8 mouse cellular contexts compared by ENCODE assay signal in the genomic region with DNA sequence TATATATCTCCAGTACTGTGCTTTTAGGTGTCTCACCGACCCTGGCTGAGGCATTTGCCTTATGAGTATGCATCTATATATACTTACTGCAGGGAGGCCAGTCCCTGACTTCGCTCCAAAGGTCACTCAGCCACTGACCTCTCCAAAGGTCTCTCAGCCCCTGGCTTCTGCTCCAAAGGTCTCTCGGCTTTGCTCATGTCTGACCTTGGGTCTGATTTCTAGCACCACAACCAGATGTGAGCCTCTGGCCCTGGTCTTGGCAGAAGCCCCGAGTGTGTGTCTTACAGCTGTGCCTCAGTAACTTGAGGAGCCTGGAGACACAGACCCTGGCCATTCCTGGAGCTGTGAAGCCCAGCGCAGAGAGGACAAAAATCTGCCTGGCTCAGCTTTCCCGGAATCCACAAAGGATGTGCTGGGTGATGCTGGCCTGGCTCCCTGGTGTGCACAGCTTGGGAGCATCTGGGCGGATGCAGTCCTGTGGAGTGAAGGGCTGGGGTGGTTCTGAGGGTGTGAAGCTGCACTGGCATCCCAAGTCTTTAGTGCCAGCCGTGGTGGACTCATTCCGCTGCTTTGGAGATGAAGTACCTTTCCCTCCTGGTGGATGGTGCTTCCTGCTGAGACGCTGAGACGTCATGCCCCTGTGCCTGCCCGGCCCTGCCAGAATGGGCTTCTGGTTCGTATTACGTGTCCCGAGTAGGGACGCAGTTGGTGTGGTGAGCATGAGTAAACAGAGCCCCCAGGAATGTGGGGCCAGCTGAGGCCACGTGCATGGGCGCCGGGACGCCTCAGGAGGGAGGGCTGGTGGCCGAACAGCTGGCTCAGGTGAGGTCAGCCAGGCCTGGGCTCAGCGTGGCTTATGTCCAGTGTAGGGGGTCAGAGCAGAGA. TPM values are rescaled to one million over a fixed set of nuclear protein-coding genes. Genes with fewer than 3 reads are reported as not detected.
A peak's percentile ranks its signal among the peaks of the same experiment; 100 is the strongest.
DNase-seq lines count a peak whose midpoint lies in the region; ATAC-seq lines count a peak whose summit lies in the region.

No protein-coding gene starts in this region.

- H3K4me1 ChIP-seq in midbrain, embryonic 10.5 days: peaks cover 41% of the 10 kb centered on the region
- H3K4me1 ChIP-seq in midbrain, embryonic 15.5 days: 0 out of 2 replicates have a peak, but pooled peaks cover 6% of the 10 kb centered on the region
- peaks cover 15% of the 10 kb centered on the region; the same call in 1 of the 2 replicates for H3K4me1 ChIP-seq in intestine, embryonic 16.5 days (ENCODE audit: control insufficient read depth, insufficient read depth, low read length)
- H3K4me1 ChIP-seq in stomach, embryonic 15.5 days: peaks cover 27% of the 10 kb centered on the region

- H3K9ac ChIP-seq in midbrain, embryonic 15.5 days: no peak overlapping the region
- no peak overlapping the region for H3K9ac ChIP-seq in intestine, embryonic 16.5 days (ENCODE audit: low read depth, low read length)
- H3K9ac ChIP-seq in stomach, embryonic 15.5 days: no peak overlapping the region

- WGBS in midbrain, embryonic 10.5 days: 39% methylated on average over 22 of the region's 22 CpGs
- WGBS in midbrain, embryonic 15.5 days: 44% methylated on average over 22 of the region's 22 CpGs
- 43% methylated on average over 22 of the region's 22 CpGs for WGBS in intestine, embryonic 16.5 days
- 41% methylated on average over 22 of the region's 22 CpGs for WGBS in stomach, embryonic 15.5 days

- peaks cover 21% of the 10 kb centered on the region; the same call in 1 of the 2 replicates for H3K27me3 ChIP-seq in midbrain, embryonic 10.5 days (ENCODE audit: low read depth, poor library complexity, severe bottlenecking)
- no peaks in the 10 kb centered on the region for H3K27me3 ChIP-seq in midbrain, embryonic 15.5 days (replicated peaks)
- H3K27me3 ChIP-seq in intestine, embryonic 16.5 days (replicated peaks; ENCODE audit: control insufficient read depth, insufficient read depth, low read length): no peaks in the 10 kb centered on the region
- no peaks in the 10 kb centered on the region for H3K27me3 ChIP-seq in stomach, embryonic 15.5 days (replicated peaks)

- peak overlapping the region; percentile 64; the same call in 1 of the 2 replicates for H3K27ac ChIP-seq in midbrain, embryonic 10.5 days (replicated peaks)
- no peak overlapping the region for H3K27ac ChIP-seq in midbrain, embryonic 15.5 days
- H3K27ac ChIP-seq in intestine, embryonic 16.5 days (ENCODE audit: low read length): no peak overlapping the region
- H3K27ac ChIP-seq in stomach, embryonic 15.5 days: peak overlapping the region; percentile 12; the same call in 1 of the 2 replicates

- H3K4me2 ChIP-seq in midbrain, embryonic 15.5 days: no peak overlapping the region
- peak overlapping the region; percentile 43 for H3K4me2 ChIP-seq in intestine, embryonic 16.5 days (ENCODE audit: low read depth, low read length)
- 0 out of 2 replicates have a peak overlapping the region, but pooled peaks have one; percentile 68 for H3K4me2 ChIP-seq in stomach, embryonic 15.5 days

- H3K4me3 ChIP-seq in midbrain, embryonic 10.5 days: 0 out of 2 replicates have a peak overlapping the region, but pooled peaks have one; percentile 51
- no peak overlapping the region for H3K4me3 ChIP-seq in midbrain, embryonic 15.5 days
- no peak overlapping the region for H3K4me3 ChIP-seq in intestine, embryonic 16.5 days (ENCODE audit: low read length)
- H3K4me3 ChIP-seq in stomach, embryonic 15.5 days (replicated peaks): no peak overlapping the region

- no peaks in the 10 kb centered on the region for H3K9me3 ChIP-seq in midbrain, embryonic 10.5 days (replicated peaks)
- no peaks in the 10 kb centered on the region for H3K9me3 ChIP-seq in midbrain, embryonic 15.5 days
- H3K9me3 ChIP-seq in intestine, embryonic 16.5 days (ENCODE audit: control insufficient read depth, low read length): no peaks in the 10 kb centered on the region
- no peaks in the 10 kb centered on the region for H3K9me3 ChIP-seq in stomach, embryonic 15.5 days

- peak; percentile 94 for DNase-seq in heart, adult 11 months
- DNase-seq in heart, adult 9 months (ENCODE audit: low spot score in 2 of 2): no peak
- DNase-seq in midbrain, embryonic 10.5 days (ENCODE audit: low spot score): no peak
- no peak for DNase-seq in cerebellum, adult 8-10 months
- no peak for DNase-seq in adrenal gland, adult 18-20 months (ENCODE audit: low spot score in 2 of 2)

- no peak for ATAC-seq in midbrain, embryonic 15.5 days (replicated peaks)
- no peak; the same call in none of the 2 replicates for ATAC-seq in intestine, embryonic 16.5 days
- ATAC-seq in stomach, embryonic 15.5 days (ENCODE audit: insufficient read depth, low FRiP score, low read depth): no peak

- H3K36me3 ChIP-seq in midbrain, embryonic 10.5 days: no peaks in the 10 kb centered on the region
- H3K36me3 ChIP-seq in midbrain, embryonic 15.5 days (replicated peaks): no peaks in the 10 kb centered on the region
- no peaks in the 10 kb centered on the region for H3K36me3 ChIP-seq in intestine, embryonic 16.5 days (ENCODE audit: control insufficient read depth, insufficient read depth, low read length)
- no peaks in the 10 kb centered on the region for H3K36me3 ChIP-seq in stomach, embryonic 15.5 days

RNA-seq across cellular contexts. Expression of gene Arhgef16, which starts 54.0 kb away (rescaled TPM):
- 1.4 and 1.6 TPM in 2 replicates for polyA plus RNA-seq in midbrain, embryonic 10.5 days (2016; fragmentation: Nextera tagmentation; extraction: Ambion mirVana)
- 0.96 and 1.4 TPM in 2 replicates for polyA plus RNA-seq in midbrain, embryonic 15.5 days (2015; fragmentation: Nextera tagmentation; extraction: Ambion mirVana)
- polyA plus RNA-seq in intestine, embryonic 16.5 days (2015; fragmentation: Nextera tagmentation; extraction: Ambion mirVana): 69.5 and 74.1 TPM in 2 replicates
- 35.9 and 44.0 TPM in 2 replicates for polyA plus RNA-seq in stomach, embryonic 15.5 days (2015; fragmentation: Nextera tagmentation; extraction: Ambion mirVana)
- total RNA-seq in adrenal gland, adult 18-20 months (2021): under 1 TPM; 0.19 to 0.23 TPM

Comparison
In these comparisons a context has a peak if more than half of its experiments do, and no peak if none do; other contexts are left out.
1. H3K27ac ChIP-seq: peak in midbrain, embryonic 10.5 days (single experiment) and stomach, embryonic 15.5 days (single experiment); none in midbrain, embryonic 15.5 days (single experiment) and intestine, embryonic 16.5 days (single experiment).
2. RNA of gene Arhgef16, which starts 54.0 kb away (polyA plus RNA-seq): 69.5 to 74.1 TPM in intestine, embryonic 16.5 days and 35.9 to 44.0 TPM in stomach, embryonic 15.5 days; 1.4 to 1.6 TPM in midbrain, embryonic 10.5 days and 0.96 to 1.4 TPM in midbrain, embryonic 15.5 days; every median in the first group is over 10 times any median in the second.